Mouse (Mus musculus): ENCODE results near the gene Zfp462. TPM values are rescaled to one million over a fixed set of nuclear protein-coding genes. Genes with fewer than 3 reads are reported as not detected.

Gene Zfp462
- total RNA-seq, 2 experiments from 2014 or later = 21.0 to 25.6 TPM

DNA sequence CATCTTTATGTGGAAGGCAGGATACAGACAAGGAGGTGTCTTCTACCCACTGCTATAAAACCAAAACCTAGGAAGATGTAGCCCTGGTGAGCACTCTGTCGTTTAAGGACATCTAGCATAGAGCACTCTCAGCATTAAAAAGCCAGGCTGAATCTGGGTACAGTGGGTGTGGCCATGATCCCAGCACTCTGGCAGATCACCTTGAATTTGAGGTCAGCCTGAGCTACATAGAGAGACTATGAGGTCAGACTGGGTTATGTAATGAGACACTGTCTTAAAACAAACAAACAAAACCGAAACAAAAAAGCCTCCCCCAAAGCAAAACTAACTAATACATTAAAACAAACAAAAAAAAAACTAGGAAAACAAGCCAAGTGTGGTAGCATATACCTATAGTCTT, 176.3 kb downstream of the Zfp462 start:
- DNase-seq = no peak

DNA sequence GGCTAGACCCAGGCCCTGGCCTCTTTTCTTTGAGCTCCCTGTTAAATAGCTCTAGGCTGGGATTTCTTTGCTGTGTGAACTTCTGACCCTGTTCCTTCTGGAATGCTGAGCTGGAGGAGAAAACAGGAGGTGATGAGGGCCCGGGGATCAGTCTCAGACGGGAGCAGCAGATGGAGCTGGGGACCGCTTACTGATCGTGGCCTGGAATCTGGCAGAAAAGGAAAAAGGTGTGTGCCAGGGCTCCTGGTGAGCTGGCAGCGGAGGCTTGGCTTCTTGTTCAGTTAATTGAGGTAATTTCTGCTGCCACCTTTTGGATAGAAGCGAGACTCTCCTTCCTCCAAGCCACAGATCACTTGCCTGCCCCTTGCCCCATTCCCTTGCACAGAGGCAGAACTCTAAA, 177.1 kb downstream of the Zfp462 start:
- DNase-seq = no peak

DNA sequence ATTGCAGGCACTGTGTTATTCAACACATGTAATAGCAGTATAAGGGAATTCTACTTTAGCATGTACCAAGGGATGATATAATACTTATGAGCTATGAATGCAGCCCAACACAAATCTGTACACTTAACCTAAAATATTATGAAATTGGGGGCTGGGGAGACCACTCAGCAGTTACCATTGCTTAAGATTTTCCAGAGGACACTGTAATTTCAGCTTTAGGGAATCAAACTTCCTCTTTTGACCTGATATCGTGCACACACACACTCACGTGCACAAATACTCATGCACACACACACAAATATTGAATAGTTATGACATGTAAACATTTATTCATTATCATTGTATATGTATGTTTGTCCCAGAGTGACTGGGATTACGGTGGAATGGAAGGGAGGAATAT, 179.3 kb downstream of the Zfp462 start:
- no peak for DNase-seq

GRCm38 (mm10) chr4:55125048-55125737, 180.3 kb downstream of the Zfp462 start:
- DNase-seq = peak; percentile 27

- DNase-seq = peak; percentile 17
Measured at GRCm38 (mm10) chr4:55125738-55126054, 180.8 kb downstream of the Zfp462 start.

- DNase-seq = no peak
Measured at GRCm38 (mm10) chr4:55127228-55127901, 182.5 kb downstream of the Zfp462 start.

DNA sequence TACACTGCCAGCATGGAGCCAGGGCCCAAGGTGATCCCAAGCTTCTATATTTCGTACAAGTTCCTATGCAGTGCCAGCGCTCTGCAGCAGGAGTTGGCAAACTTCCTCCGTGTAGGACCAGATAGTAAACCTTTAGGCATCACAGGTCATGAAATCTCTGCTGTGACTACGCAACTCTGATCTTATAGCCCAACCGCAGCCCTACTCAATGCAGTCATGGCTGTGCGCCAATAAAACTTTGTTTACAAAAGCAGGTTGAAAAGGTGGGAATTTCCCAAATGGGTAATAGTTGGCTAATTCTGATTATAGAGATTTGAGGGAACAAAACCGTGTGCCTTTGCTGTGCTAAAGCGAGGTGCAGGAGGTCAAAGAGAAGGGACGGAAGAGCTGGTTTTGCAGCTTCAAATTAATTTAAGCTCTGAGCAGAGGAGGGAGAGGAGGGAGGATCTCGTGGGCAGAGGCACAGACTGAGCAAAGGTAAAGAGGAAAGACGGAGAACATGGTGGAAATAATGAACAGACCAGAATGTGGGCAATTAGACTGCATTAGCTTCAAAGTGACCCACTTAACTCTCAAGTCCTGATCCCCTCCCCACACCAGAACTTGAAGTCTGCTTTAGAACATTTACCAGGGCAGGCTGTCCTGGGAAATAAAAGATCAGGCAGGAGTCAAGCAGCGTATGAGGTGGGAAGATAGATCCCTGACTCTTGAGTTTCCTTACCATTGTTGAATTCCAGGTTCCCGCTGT, 183.4 kb downstream of the Zfp462 start:
- no peak for DNase-seq
